Mouse (Mus musculus): ENCODE data around the gene Ccdc125. TPM values are rescaled to one million over a fixed set of nuclear protein-coding genes. Genes with fewer than 3 reads are reported as not detected.
"Not testable (repeated sequence)": the region's sequence is repeated elsewhere in the genome, so short reads cannot be mapped to it uniquely, and the experiment has no call there.

Gene Ccdc125
- polyA plus RNA-seq, 2 experiments, result 3.3 to 3.4 TPM

GRCm38 (mm10) chr13:100730153-100730860 lies 60.8 kb downstream of the Ccdc125 start:
- peak; percentile 65; the same call in 1 of the 2 replicates for TF ChIP-seq POLR2A (IDR thresholded peaks at IDR 0.05; ENCODE audit: borderline replicate concordance, extremely low read depth, insufficient read depth, insufficient read length)
- Histone ChIP-seq H3K4me3 (replicated peaks; ENCODE audit: low read length) (peak overlapping the region; percentile 95), H3K27me3 (ENCODE audit: control insufficient read depth, insufficient read depth, low read length) (no peaks in the 10 kb centered on the region), H3K27ac (replicated peaks; ENCODE audit: low read depth, low read length) (peak overlapping the region; percentile 94), H3K4me1 (ENCODE audit: control insufficient read depth, insufficient read depth, low read length) (peaks cover 13% of the 10 kb centered on the region), H3K9me3 (ENCODE audit: control insufficient read depth, low read length) (no peaks in the 10 kb centered on the region), H3K9ac (ENCODE audit: low read depth, low read length, severe bottlenecking) (peak overlapping the region; percentile 96), H3K36me3 (ENCODE audit: control insufficient read depth, insufficient read depth, low read length) (peaks cover 24% of the 10 kb centered on the region), H3K4me2 (replicated peaks; ENCODE audit: low read depth, low read length, severe bottlenecking) (peak overlapping the region; percentile 63)
- 2% methylated on average over 30 of the region's 30 CpGs for WGBS
- ATAC-seq (ENCODE audit: low FRiP score, low read depth) (no peak), DNase-seq (ENCODE audit: low spot score) (no peak)

- peak within 1 kb of the TSS; percentile 94 for H3K27ac ChIP-seq (replicated peaks; ENCODE audit: low read depth, low read length)
- 0 out of 2 replicates have a peak, but pooled peaks have one; percentile 1 for TF ChIP-seq POLR2A (IDR thresholded peaks at IDR 0.05; ENCODE audit: borderline replicate concordance, extremely low read depth, insufficient read depth, insufficient read length)
- H3K27me3 ChIP-seq (ENCODE audit: control insufficient read depth, insufficient read depth, low read length), result no peaks in the 10 kb centered on the region
- peaks cover 24% of the 10 kb centered on the region for H3K36me3 ChIP-seq (ENCODE audit: control insufficient read depth, insufficient read depth, low read length)
- H3K9me3 ChIP-seq (ENCODE audit: control insufficient read depth, low read length), result no peaks in the 10 kb centered on the region
- H3K4me3 ChIP-seq (replicated peaks; ENCODE audit: low read length), result peak within 1 kb of the TSS; percentile 95
- DNase-seq (ENCODE audit: low spot score) (peak; percentile 96), ATAC-seq (ENCODE audit: low FRiP score, low read depth) (peak; percentile 97)
- peaks cover 13% of the 10 kb centered on the region for H3K4me1 ChIP-seq (ENCODE audit: control insufficient read depth, insufficient read depth, low read length)
- peak within 1 kb of the TSS; percentile 63 for H3K4me2 ChIP-seq (replicated peaks; ENCODE audit: low read depth, low read length, severe bottlenecking)
- 0% methylated on average over 19 of the region's 19 CpGs for WGBS
- H3K9ac ChIP-seq (ENCODE audit: low read depth, low read length, severe bottlenecking), result peak within 1 kb of the TSS; percentile 96
These were observed 61.3 kb downstream of the Ccdc125 start, which contains the start of gene Cdk7 for GRCm38 (mm10) chr13:100730861-100731176. Cdk7 (minus strand) TSS chr13:100730939.

- ATAC-seq (ENCODE audit: low FRiP score, low read depth); H3K9ac ChIP-seq (ENCODE audit: low read depth, low read length, severe bottlenecking); DNase-seq (ENCODE audit: low spot score); H3K9me3 ChIP-seq (ENCODE audit: control insufficient read depth, low read length); H3K27me3 ChIP-seq (ENCODE audit: control insufficient read depth, insufficient read depth, low read length): not testable (repeated sequence)
- Histone ChIP-seq H3K4me3 (replicated peaks; ENCODE audit: low read length) (peak overlapping the region; percentile 95), H3K36me3 (ENCODE audit: control insufficient read depth, insufficient read depth, low read length) (peaks cover 29% of the 10 kb centered on the region), H3K4me1 (ENCODE audit: control insufficient read depth, insufficient read depth, low read length) (peaks cover 10% of the 10 kb centered on the region), H3K4me2 (replicated peaks; ENCODE audit: low read depth, low read length, severe bottlenecking) (peak overlapping the region; percentile 52; the same call in 1 of the 2 replicates), H3K27ac (replicated peaks; ENCODE audit: low read depth, low read length) (peak overlapping the region; percentile 94)
- WGBS, result 91% methylated on average over 5 of the region's 6 CpGs
These were observed 62.0 kb downstream of the Ccdc125 start for GRCm38 (mm10) chr13:100731462-100732046.

- ATAC-seq (ENCODE audit: low FRiP score, low read depth) (no peak), DNase-seq (ENCODE audit: low spot score) (no peak)
- no peak overlapping the region for H3K9ac ChIP-seq (ENCODE audit: low read depth, low read length, severe bottlenecking)
These were observed 63.2 kb downstream of the Ccdc125 start for GRCm38 (mm10) chr13:100732756-100733155.

GRCm38 (mm10) chr13:100742831-100743230 lies 73.3 kb downstream of the Ccdc125 start:
- TF ChIP-seq POLR2A (IDR thresholded peaks at IDR 0.05; ENCODE audit: borderline replicate concordance, extremely low read depth, insufficient read depth, insufficient read length), result no peak

More at GRCm38 (mm10) chr13:100732756-100733155, 63.2 kb downstream of the Ccdc125 start:
- Histone ChIP-seq H3K27me3 (ENCODE audit: control insufficient read depth, insufficient read depth, low read length) (no peaks in the 10 kb centered on the region), H3K4me3 (replicated peaks; ENCODE audit: low read length) (no peak overlapping the region), H3K27ac (replicated peaks; ENCODE audit: low read depth, low read length) (no peak overlapping the region), H3K9me3 (ENCODE audit: control insufficient read depth, low read length) (no peaks in the 10 kb centered on the region), H3K36me3 (ENCODE audit: control insufficient read depth, insufficient read depth, low read length) (peaks cover 27% of the 10 kb centered on the region), H3K4me1 (ENCODE audit: control insufficient read depth, insufficient read depth, low read length) (peaks cover 8% of the 10 kb centered on the region), H3K4me2 (replicated peaks; ENCODE audit: low read depth, low read length, severe bottlenecking) (no peak overlapping the region)
- whole genome bisulfite sequencing, result 88% methylated on average over 2 of the region's 2 CpGs
- TF ChIP-seq POLR2A (IDR thresholded peaks at IDR 0.05; ENCODE audit: borderline replicate concordance, extremely low read depth, insufficient read depth, insufficient read length), result no peak

More at GRCm38 (mm10) chr13:100742831-100743230, 73.3 kb downstream of the Ccdc125 start:
- H3K9me3 ChIP-seq (ENCODE audit: control insufficient read depth, low read length), result no peaks in the 10 kb centered on the region
- no peak overlapping the region for H3K4me2 ChIP-seq (replicated peaks; ENCODE audit: low read depth, low read length, severe bottlenecking)
- H3K27me3 ChIP-seq (ENCODE audit: control insufficient read depth, insufficient read depth, low read length), result no peaks in the 10 kb centered on the region
- H3K27ac ChIP-seq (replicated peaks; ENCODE audit: low read depth, low read length), result no peak overlapping the region
- WGBS, result 91% methylated on average over 5 of the region's 5 CpGs
- ATAC-seq (ENCODE audit: low FRiP score, low read depth), result no peak
- no peak overlapping the region for H3K4me3 ChIP-seq (replicated peaks; ENCODE audit: low read length)
- no peak for DNase-seq (ENCODE audit: low spot score)
- no peak overlapping the region for H3K9ac ChIP-seq (ENCODE audit: low read depth, low read length, severe bottlenecking)
- H3K4me1 ChIP-seq (ENCODE audit: control insufficient read depth, insufficient read depth, low read length), result peaks cover 3% of the 10 kb centered on the region; the same call in 1 of the 2 replicates
- H3K36me3 ChIP-seq (ENCODE audit: control insufficient read depth, insufficient read depth, low read length), result peaks cover 3% of the 10 kb centered on the region; the same call in 1 of the 2 replicates

All from limb, embryonic 14.5 days (tissue).